Mouse (Mus musculus) myocyte (in vitro differentiated cells): ENCODE measurements around the gene Plcz1. TPM values are rescaled to one million over a fixed set of nuclear protein-coding genes. Genes with fewer than 3 reads are reported as not detected.

Experiments
- H3K27me3 ChIP-seq: one replicate; pipeline ENCODE4 v1.6.1; 2011; ENCODE audit not compliant: control insufficient read depth, insufficient read depth, insufficient read length
- H3K36me3 ChIP-seq: one replicate; pipeline ENCODE4 v1.6.1; 2011; ENCODE audit not compliant: control insufficient read depth, insufficient read depth
- H3K4me2 ChIP-seq: one replicate; pipeline ENCODE4 v1.6.1; 2011; ENCODE audit warnings: low read depth, control low read depth
- H3K4me3 ChIP-seq: one replicate; pipeline ENCODE4 v1.5.1; 2011; ENCODE audit warnings: mild to moderate bottlenecking, control low read depth, moderate library complexity
- H3K79me2 ChIP-seq: one replicate; pipeline ENCODE4 v1.6.1; 2011; ENCODE audit not compliant: control insufficient read depth, insufficient read depth
- H3ac ChIP-seq: one replicate; pipeline ENCODE4 v1.6.1; 2011; ENCODE audit not compliant: control insufficient read depth, insufficient read length
- CEBPB ChIP-seq: IDR thresholded peaks from 2 replicates; pipeline ENCODE4 v1.6.1; 2011; ENCODE audit warnings: mild to moderate bottlenecking, moderate library complexity; ENCODE audit not compliant: poor library complexity, insufficient read depth, severe bottlenecking
- E2F4 ChIP-seq: IDR thresholded peaks from one replicate; pipeline ENCODE4 v1.6.1; 2011; ENCODE audit warnings: mild to moderate bottlenecking, control low read depth, moderate library complexity; ENCODE audit not compliant: insufficient read depth
- MAX ChIP-seq: IDR thresholded peaks from one replicate; pipeline ENCODE4 v1.6.1; 2011; ENCODE audit warnings: low read depth, mild to moderate bottlenecking, control low read depth
- MYOD1 ChIP-seq, 3 experiments: IDR thresholded peaks; one replicate each; pipeline ENCODE4 v1.6.1; 2011; ENCODE audit warnings: control low read depth in 2 of 3, low read depth in 2 of 3, mild to moderate bottlenecking in 2 of 3, moderate library complexity in 1 of 3; ENCODE audit not compliant: insufficient read length in 2 of 3, control insufficient read depth in 1 of 3
- MYOG ChIP-seq, 3 experiments: IDR thresholded peaks; one replicate each; pipeline ENCODE4 v1.6.1; 2011; ENCODE audit warnings: control low read depth in 2 of 3, low read depth in 2 of 3, mild to moderate bottlenecking in 2 of 3; ENCODE audit not compliant: insufficient read length in 2 of 3, control insufficient read depth in 1 of 3, insufficient read depth in 1 of 3
- POLR2A ChIP-seq: IDR thresholded peaks from one replicate; pipeline ENCODE4 v1.6.1; 2011; ENCODE audit warnings: low read depth, mild to moderate bottlenecking, control low read depth, moderate library complexity; ENCODE audit not compliant: insufficient read length
- POLR2AphosphoS2 ChIP-seq: IDR thresholded peaks from one replicate; pipeline ENCODE4 v1.6.1; 2011; ENCODE audit warnings: low read depth, control low read depth; ENCODE audit not compliant: insufficient read length
- REST ChIP-seq: IDR thresholded peaks from one replicate; pipeline ENCODE4 v1.6.1; 2011; ENCODE audit warnings: mild to moderate bottlenecking, control low read depth, moderate library complexity; ENCODE audit not compliant: insufficient read depth, insufficient read length
- SRF ChIP-seq: IDR thresholded peaks from one replicate; pipeline ENCODE4 v1.6.1; 2011; ENCODE audit warnings: low read depth; ENCODE audit not compliant: control insufficient read depth, insufficient read length
- TCF12 ChIP-seq: IDR thresholded peaks from one replicate; pipeline ENCODE4 v1.6.1; 2011; ENCODE audit warnings: mild to moderate bottlenecking, control low read depth; ENCODE audit not compliant: poor library complexity, insufficient read depth, severe bottlenecking
- TCF3 ChIP-seq: IDR thresholded peaks from one replicate; pipeline ENCODE4 v1.6.1; 2011; ENCODE audit warnings: low read depth, control low read depth; ENCODE audit not compliant: insufficient read length
- USF1 ChIP-seq: IDR thresholded peaks from one replicate; pipeline ENCODE4 v1.6.1; 2011; ENCODE audit warnings: low read depth, mild to moderate bottlenecking, control low read depth, moderate library complexity
- polyA plus RNA-seq: library from polyadenylated mRNA; unstranded; fragments of >200 nt; fragmentation: generic; extraction: Trizol; gene quantifications from one replicate; pipeline ENCODE4 v1.2.1, GENCODE M21; 2012; ENCODE audit warnings: missing spikeins

Gene Plcz1
- polyA plus RNA-seq, 1 experiment = not detected

DNA sequence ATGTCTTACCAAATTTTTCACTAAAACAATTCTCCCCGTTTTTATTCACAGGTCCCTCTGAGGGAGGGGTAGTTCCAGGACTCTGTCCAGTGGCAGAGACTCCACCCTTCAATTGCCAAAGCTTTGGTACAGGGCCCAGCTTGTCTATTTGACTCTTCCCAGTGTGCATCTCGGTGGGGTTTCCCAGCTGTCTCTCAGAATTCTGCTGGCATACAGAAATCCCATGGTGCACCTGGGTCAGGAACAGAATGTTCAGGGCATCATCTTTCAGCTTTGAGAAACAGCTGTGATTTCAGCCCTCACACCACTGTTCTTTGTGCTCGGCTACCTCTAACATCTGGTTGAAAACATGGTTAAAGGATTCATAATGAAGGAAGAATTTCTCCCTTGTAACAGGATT is 77.5 kb downstream of the Plcz1 start:
- no peaks in the 10 kb centered on the region for H3K79me2 ChIP-seq
- no peak overlapping the region for H3K4me3 ChIP-seq
- no peak overlapping the region for H3K4me2 ChIP-seq
- TF ChIP-seq TCF3 (no peak), POLR2AphosphoS2 (no peak), USF1 (no peak), MYOD1 (IDR thresholded peaks at IDR 0.05; ENCODE audit: control insufficient read depth in 1 of 3, insufficient read length in 2 of 3, low read depth in 2 of 3) (no peak), REST (no peak), E2F4 (no peak), POLR2A (no peak), MAX (no peak), TCF12 (no peak), CEBPB (no peak), SRF (no peak), MYOG (IDR thresholded peaks at IDR 0.05; ENCODE audit: control insufficient read depth in 1 of 3, insufficient read depth in 1 of 3, insufficient read length in 2 of 3, low read depth in 2 of 3) (no peak)
- no peaks in the 10 kb centered on the region for H3K36me3 ChIP-seq
- no peak overlapping the region for H3ac ChIP-seq
- H3K27me3 ChIP-seq = no peaks in the 10 kb centered on the region

GRCm38 (mm10) chr6:139957531-139958241 is 83.6 kb downstream of the Plcz1 start:
- H3K4me2 ChIP-seq = no peak overlapping the region
- no peak overlapping the region for H3ac ChIP-seq
- no peaks in the 10 kb centered on the region for H3K79me2 ChIP-seq
- H3K36me3 ChIP-seq = no peaks in the 10 kb centered on the region
- TF ChIP-seq MYOG (IDR thresholded peaks at IDR 0.05; ENCODE audit: control insufficient read depth in 1 of 3, insufficient read depth in 1 of 3, insufficient read length in 2 of 3, low read depth in 2 of 3) = no peak
- TF ChIP-seq E2F4 = no peak
- no peak for TF ChIP-seq POLR2A
- no peak for TF ChIP-seq USF1
- TF ChIP-seq CEBPB = no peak
- no peak for TF ChIP-seq MAX
- no peak for TF ChIP-seq MYOD1 (IDR thresholded peaks at IDR 0.05; ENCODE audit: control insufficient read depth in 1 of 3, insufficient read length in 2 of 3, low read depth in 2 of 3)
- TF ChIP-seq TCF12 = no peak
- no peaks in the 10 kb centered on the region for H3K27me3 ChIP-seq
- H3K4me3 ChIP-seq = no peak overlapping the region

DNA sequence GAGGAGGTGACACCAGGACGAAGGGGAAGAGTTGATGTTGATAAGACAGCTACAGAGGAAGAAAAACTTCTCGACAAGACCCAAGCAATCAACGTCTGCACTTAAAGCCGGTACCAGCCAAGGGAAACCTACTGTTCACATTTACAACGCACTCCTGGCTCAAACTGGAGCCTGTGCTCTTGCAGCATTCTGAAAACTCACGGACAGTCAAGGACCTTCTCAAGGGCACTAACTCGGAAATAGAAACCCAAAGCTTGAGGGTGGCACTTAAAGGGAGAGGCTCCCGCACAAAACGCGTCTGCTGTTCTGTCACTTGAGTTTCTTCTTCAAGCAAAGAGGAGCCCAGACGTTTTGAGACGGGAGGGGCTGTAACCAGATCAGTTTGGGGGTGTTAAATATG is 87.7 kb downstream of the Plcz1 start:
- H3K4me2 ChIP-seq = no peak overlapping the region
- H3K27me3 ChIP-seq = no peaks in the 10 kb centered on the region
- H3K36me3 ChIP-seq = no peaks in the 10 kb centered on the region
- H3K4me3 ChIP-seq = no peak overlapping the region
- no peak for TF ChIP-seq MAX
- no peak for TF ChIP-seq MYOD1 (IDR thresholded peaks at IDR 0.05; ENCODE audit: control insufficient read depth in 1 of 3, insufficient read length in 2 of 3, low read depth in 2 of 3)
- TF ChIP-seq POLR2AphosphoS2 = no peak
- no peak for TF ChIP-seq E2F4
- no peak for TF ChIP-seq USF1
- no peak for TF ChIP-seq MYOG (IDR thresholded peaks at IDR 0.05; ENCODE audit: control insufficient read depth in 1 of 3, insufficient read depth in 1 of 3, insufficient read length in 2 of 3, low read depth in 2 of 3)
- no peak for TF ChIP-seq TCF3
- H3ac ChIP-seq = no peak overlapping the region
- H3K79me2 ChIP-seq = no peaks in the 10 kb centered on the region

- Histone ChIP-seq H3K4me3 (no peak overlapping the region), H3K36me3 (no peaks in the 10 kb centered on the region), H3K27me3 (no peaks in the 10 kb centered on the region), H3K4me2 (no peak overlapping the region), H3ac (no peak overlapping the region), H3K79me2 (no peaks in the 10 kb centered on the region)
- TF ChIP-seq REST (no peak), SRF (no peak), TCF12 (no peak), MYOG (IDR thresholded peaks at IDR 0.05; ENCODE audit: control insufficient read depth in 1 of 3, insufficient read depth in 1 of 3, insufficient read length in 2 of 3, low read depth in 2 of 3) (no peak), E2F4 (no peak), POLR2AphosphoS2 (no peak), CEBPB (no peak), USF1 (no peak), POLR2A (no peak), MYOD1 (IDR thresholded peaks at IDR 0.05; ENCODE audit: control insufficient read depth in 1 of 3, insufficient read length in 2 of 3, low read depth in 2 of 3) (no peak), TCF3 (no peak), MAX (no peak)
These were observed 94.0 kb downstream of the Plcz1 start for GRCm38 (mm10) chr6:139947106-139947879.

Other genes starting within 250 kb of the Plcz1 start
- gene Capza3, start 205 bp downstream of the Plcz1 start, polyA plus RNA-seq = not detected